Mouse (Mus musculus) midbrain, embryonic 16.5 days (tissue): ENCODE results near the gene Kcna10. TPM values are rescaled to one million over a fixed set of nuclear protein-coding genes. Genes with fewer than 3 reads are reported as not detected.

ENCODE experiments used
- ATAC-seq: fragments of 200-750 bp; cut with Nextera tagmentation; 2 replicates; pipeline ENCODE4 v1.8.0; 2017; ENCODE audit warnings: moderate TSS enrichment
- H3K27ac ChIP-seq: fragments of 300-500 bp; sonication (generic); 2 replicates; pipeline ENCODE4 v1.5.1; 2014; ENCODE audit warnings: mild to moderate bottlenecking, low read length, mixed read lengths
- H3K27me3 ChIP-seq: fragments of 300-500 bp; sonication (generic); 2 replicates; pipeline ENCODE4 v1.6.1; 2014; ENCODE audit warnings: low read depth, low read length, mixed read lengths; ENCODE audit not compliant: control insufficient read depth, insufficient read depth
- H3K36me3 ChIP-seq: fragments of 300-500 bp; sonication (generic); 2 replicates; pipeline ENCODE4 v1.6.1; 2014; ENCODE audit warnings: mild to moderate bottlenecking, low read length, moderate library complexity, mixed read lengths; ENCODE audit not compliant: control insufficient read depth, insufficient read depth
- H3K4me1 ChIP-seq: fragments of 300-500 bp; sonication (generic); 2 replicates; pipeline ENCODE4 v1.6.1; 2014; ENCODE audit warnings: mild to moderate bottlenecking, low read length, mixed read lengths; ENCODE audit not compliant: control insufficient read depth, insufficient read depth
- H3K4me2 ChIP-seq: fragments of 300-500 bp; sonication (generic); 2 replicates; pipeline ENCODE4 v1.6.1; 2014; ENCODE audit warnings: mild to moderate bottlenecking, low read length, mixed read lengths
- H3K4me3 ChIP-seq: fragments of 300-500 bp; sonication (generic); 2 replicates; pipeline ENCODE4 v1.5.1; 2014; ENCODE audit warnings: low read depth, mild to moderate bottlenecking, low read length, moderate library complexity, mixed read lengths
- H3K9ac ChIP-seq: fragments of 300-500 bp; sonication (generic); 2 replicates; pipeline ENCODE4 v1.6.1; 2014; ENCODE audit warnings: low read depth, low read length, mixed read lengths
- H3K9me3 ChIP-seq: fragments of 300-500 bp; sonication (generic); replicated peaks from 2 replicates; pipeline ENCODE4 v1.6.1; 2014; ENCODE audit warnings: mild to moderate bottlenecking, low read length, mixed read lengths; ENCODE audit not compliant: control insufficient read depth, poor library complexity, severe bottlenecking
- WGBS: fragments of 180-500 bp; shearing (Covaris S2); extraction: QIAGEN DNeasy Blood & Tissue Kit; methylation state at CpG from one replicate; pipeline ENCODE4 v1.1.7; 2014; 5-methylcytosine and 5-hydroxymethylcytosine counted together
- polyA plus RNA-seq: library from polyadenylated mRNA; unstranded; fragments of >200 nt; fragmentation: Nextera tagmentation; extraction: Ambion mirVana; gene quantifications from 2 replicates; pipeline ENCODE4 v1.2.1, GENCODE M21; 2015

Gene Kcna10
- polyA plus RNA-seq, 1 experiment from 2014 or later, result not detected

DNA sequence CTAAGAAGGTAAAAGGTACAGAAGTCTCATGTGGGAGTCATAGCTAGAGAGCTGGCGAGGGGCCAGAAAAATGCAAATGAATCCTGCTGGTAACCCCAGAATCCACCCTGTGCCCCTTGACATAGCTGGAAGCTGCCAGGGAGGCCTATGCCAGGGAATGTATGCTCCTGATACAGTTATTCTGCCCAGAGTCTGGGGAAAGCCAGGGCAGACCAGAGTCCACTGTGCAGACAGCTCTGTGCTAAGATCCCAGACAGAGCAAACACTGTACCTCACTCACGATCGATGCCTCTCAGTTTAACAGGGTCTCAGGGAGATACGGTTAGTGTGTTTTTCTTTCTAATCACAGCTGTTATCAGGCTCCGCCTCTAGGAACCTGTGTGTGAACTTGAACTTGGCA is 47.0 kb downstream of the Kcna10 start:
- no peak overlapping the region for H3K4me2 ChIP-seq
- no peaks in the 10 kb centered on the region for H3K4me1 ChIP-seq
- WGBS, result 74% methylated on average over 5 of the region's 5 CpGs
- no peaks in the 10 kb centered on the region; the same call in 1 of the 2 replicates for H3K27me3 ChIP-seq
- ATAC-seq, result no peak
- no peaks in the 10 kb centered on the region for H3K9me3 ChIP-seq
- no peaks in the 10 kb centered on the region for H3K36me3 ChIP-seq
- H3K4me3 ChIP-seq, result no peak overlapping the region
- H3K27ac ChIP-seq, result no peak overlapping the region
- H3K9ac ChIP-seq, result no peak overlapping the region

DNA sequence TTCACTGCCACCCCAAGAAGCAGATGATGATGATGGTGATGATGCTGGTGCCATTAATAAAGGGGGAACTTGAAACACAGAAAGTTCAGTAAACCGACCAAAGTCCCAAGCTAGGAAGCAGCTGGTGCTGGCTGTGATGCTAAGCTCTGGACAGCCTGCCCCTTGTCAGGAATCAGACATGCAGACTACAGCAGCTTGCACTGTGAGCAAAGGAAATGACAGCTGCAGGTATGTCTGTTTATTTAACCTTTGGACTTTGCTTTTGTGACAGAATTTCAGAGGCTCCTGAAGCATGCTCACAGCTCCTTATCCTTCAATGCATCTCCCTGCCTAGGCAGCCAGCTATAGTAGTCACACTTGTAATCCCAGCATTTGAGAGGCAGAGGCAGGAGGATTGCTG is 47.7 kb downstream of the Kcna10 start, which contains the start of gene A630076J17Rik:
TSS of gene A630076J17Rik (plus strand) at position 88 of the 400 bp plus-strand sequence.
- WGBS, result 53% methylated on average over 1 of the region's 1 CpGs
- H3K4me1 ChIP-seq, result no peaks in the 10 kb centered on the region
- H3K36me3 ChIP-seq, result no peaks in the 10 kb centered on the region
- H3K4me3 ChIP-seq, result no peak within 1 kb of the TSS
- ATAC-seq, result no peak
- no peaks in the 10 kb centered on the region; the same call in 1 of the 2 replicates for H3K27me3 ChIP-seq
- no peak within 1 kb of the TSS for H3K9ac ChIP-seq
- no peak within 1 kb of the TSS for H3K4me2 ChIP-seq
- no peak within 1 kb of the TSS for H3K27ac ChIP-seq
- no peaks in the 10 kb centered on the region for H3K9me3 ChIP-seq

DNA sequence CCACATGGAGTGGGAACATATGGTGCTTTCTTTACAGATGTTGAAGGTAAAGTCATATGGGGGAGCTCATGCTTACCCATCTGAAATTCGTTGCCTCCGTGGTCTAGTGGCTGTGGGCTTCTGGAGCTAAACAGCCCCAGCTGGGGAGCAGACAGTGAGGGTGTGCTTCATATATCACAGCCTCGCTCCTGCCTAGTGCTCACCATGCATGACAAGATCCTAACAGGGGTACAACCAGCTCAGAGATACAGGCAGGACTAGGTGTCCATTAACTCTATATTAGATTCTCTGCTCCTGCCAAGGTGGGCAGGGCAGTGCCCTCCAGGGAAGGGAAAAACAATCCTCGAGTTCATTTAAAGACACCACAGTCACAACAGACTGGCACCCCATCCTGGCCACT is 48.3 kb downstream of the Kcna10 start:
- Histone ChIP-seq H3K4me1 (no peaks in the 10 kb centered on the region), H3K9ac (no peak overlapping the region), H3K36me3 (no peaks in the 10 kb centered on the region), H3K9me3 (no peaks in the 10 kb centered on the region), H3K4me2 (no peak overlapping the region), H3K4me3 (no peak overlapping the region), H3K27ac (no peak overlapping the region), H3K27me3 (no peaks in the 10 kb centered on the region; the same call in 1 of the 2 replicates)
- WGBS, result 76% methylated on average over 4 of the region's 4 CpGs
- ATAC-seq, result no peak

DNA sequence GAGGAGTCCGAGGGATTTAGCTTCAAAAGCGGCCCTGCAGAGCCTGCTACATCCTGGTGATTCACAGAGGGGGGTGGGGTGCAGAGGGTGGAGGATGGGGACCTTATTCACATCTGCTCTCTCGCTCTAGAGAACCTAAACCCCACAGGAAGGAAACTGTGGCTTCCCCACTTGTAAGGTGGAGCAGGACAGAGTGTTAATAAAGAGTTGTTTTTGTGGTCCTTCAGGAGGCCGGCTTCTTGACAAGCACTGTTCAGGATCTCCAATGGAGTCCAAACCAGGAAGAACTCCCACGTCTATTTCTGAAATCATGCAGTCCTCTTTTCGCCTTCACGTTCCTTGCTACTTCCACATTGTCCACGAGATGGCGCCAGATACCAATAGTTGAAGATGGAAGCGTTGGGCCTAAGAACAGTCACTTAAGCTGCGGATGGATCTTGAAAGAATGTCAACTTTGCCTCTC is 50.5 kb downstream of the Kcna10 start:
- Histone ChIP-seq H3K4me1 (no peaks in the 10 kb centered on the region), H3K27me3 (no peaks in the 10 kb centered on the region; the same call in 1 of the 2 replicates), H3K36me3 (no peaks in the 10 kb centered on the region), H3K4me2 (0 out of 2 replicates have a peak overlapping the region, but pooled peaks have one; percentile 7), H3K9ac (peak overlapping the region; percentile 45), H3K27ac (no peak overlapping the region), H3K9me3 (no peaks in the 10 kb centered on the region), H3K4me3 (no peak overlapping the region)
- WGBS, result 6% methylated on average over 11 of the region's 11 CpGs
- peak; percentile 67 for ATAC-seq

DNA sequence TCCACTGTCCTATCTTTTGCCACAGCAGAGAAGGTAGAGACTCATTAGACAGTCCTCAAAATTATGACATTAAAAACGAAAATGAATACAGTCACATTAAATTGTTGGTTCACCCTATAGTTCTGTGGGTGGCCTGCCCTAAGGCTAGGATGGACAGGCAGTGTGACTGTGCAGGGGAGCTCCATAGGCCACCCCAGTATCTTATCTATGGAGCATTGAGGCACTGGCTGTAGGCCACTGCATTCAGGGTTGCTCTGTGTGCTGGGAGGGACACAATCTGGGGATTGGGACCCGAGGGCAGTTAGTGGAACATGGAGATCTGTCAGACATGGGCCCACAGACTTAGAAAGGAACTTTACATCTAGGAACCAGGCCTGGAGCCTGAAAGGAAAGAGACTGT is 51.1 kb downstream of the Kcna10 start:
- H3K27ac ChIP-seq, result no peak overlapping the region
- H3K9me3 ChIP-seq, result no peaks in the 10 kb centered on the region
- ATAC-seq, result peak; percentile 57
- no peak overlapping the region for H3K9ac ChIP-seq
- H3K4me2 ChIP-seq, result no peak overlapping the region
- no peak overlapping the region for H3K4me3 ChIP-seq
- H3K36me3 ChIP-seq, result no peaks in the 10 kb centered on the region
- H3K27me3 ChIP-seq, result no peaks in the 10 kb centered on the region; the same call in 1 of the 2 replicates
- H3K4me1 ChIP-seq, result no peaks in the 10 kb centered on the region
- 22% methylated on average over 2 of the region's 2 CpGs for WGBS

DNA sequence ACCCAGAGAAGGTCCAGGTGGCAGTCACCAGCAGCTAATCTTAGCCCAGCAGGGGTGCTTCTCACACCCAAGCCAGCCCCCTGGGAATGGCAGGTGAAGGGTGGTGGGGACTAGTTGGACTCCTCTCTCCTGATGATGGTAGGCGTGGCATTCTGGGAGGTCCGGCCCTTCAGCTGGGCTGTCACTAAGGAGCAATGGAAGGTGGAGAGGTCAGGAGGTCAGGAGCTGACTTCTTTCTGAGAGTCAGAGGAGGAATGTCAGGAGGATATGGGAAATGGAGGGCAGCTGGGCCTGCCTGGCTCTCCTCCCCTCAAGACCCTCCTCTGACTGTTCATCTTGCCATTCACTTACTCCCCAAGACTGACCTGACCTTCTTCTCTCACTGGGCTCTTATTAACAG is 55.2 kb downstream of the Kcna10 start:
- H3K27me3 ChIP-seq, result no peaks in the 10 kb centered on the region; the same call in 1 of the 2 replicates
- H3K9me3 ChIP-seq, result no peaks in the 10 kb centered on the region
- no peak overlapping the region for H3K27ac ChIP-seq
- 61% methylated on average over 2 of the region's 2 CpGs for WGBS
- no peak overlapping the region for H3K4me3 ChIP-seq
- no peak overlapping the region for H3K4me2 ChIP-seq
- ATAC-seq, result no peak
- no peak overlapping the region for H3K9ac ChIP-seq
- no peaks in the 10 kb centered on the region; the same call in 1 of the 2 replicates for H3K4me1 ChIP-seq
- H3K36me3 ChIP-seq, result no peaks in the 10 kb centered on the region

DNA sequence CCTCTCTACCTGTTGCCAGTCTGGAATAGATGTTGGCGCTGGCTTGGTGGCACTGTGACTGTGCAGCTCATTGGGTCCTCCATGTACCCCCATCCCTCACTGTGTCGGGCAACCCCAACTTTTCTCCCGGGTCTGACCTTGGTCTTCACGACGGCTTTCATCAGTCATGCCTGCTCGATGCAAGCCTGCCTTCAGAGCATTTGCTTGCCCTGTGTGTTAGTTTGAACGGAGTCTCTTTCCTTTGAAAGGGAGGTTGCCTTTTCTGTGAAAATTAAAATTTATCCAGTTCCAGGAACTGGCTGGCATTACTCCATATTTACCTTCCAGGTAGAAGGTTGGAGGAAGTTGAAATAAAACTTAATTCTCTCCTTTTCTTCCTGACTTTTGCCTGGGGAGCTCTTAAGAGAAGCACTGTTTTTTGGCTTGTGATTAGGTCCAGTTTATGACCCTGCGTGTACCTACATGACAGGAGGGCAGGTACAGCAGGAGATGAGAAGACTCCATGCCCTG is 55.7 kb downstream of the Kcna10 start:
- no peak overlapping the region for H3K4me2 ChIP-seq
- no peak overlapping the region for H3K27ac ChIP-seq
- 89% methylated on average over 8 of the region's 8 CpGs for WGBS
- H3K4me3 ChIP-seq, result no peak overlapping the region
- no peak overlapping the region for H3K9ac ChIP-seq
- H3K27me3 ChIP-seq, result no peaks in the 10 kb centered on the region
- no peak for ATAC-seq
- H3K4me1 ChIP-seq, result no peaks in the 10 kb centered on the region; the same call in 1 of the 2 replicates
- no peaks in the 10 kb centered on the region for H3K36me3 ChIP-seq
- no peaks in the 10 kb centered on the region for H3K9me3 ChIP-seq

DNA sequence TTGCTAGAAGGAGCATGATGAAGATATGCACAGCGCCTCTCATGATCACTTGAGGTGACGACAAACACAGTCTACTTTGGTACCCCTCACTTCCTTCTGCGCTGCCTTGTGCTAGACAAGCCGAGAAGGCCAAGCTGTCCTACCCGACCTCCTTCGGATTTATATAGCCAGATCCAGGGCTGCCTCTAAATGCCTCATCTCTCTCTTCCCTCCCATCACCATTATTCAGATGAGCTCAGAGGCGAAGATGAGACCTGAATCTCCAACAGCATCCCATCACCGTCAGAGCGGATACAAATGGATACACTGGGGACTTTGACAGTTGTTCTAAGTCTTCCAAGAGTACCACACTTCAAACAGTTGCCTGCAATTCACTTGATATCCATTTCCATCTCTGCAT is 56.8 kb downstream of the Kcna10 start, which contains the start of gene Prok1:
TSS of gene Prok1 (minus strand) at position 101 of the 400 bp plus-strand sequence.
- H3K9me3 ChIP-seq, result no peaks in the 10 kb centered on the region
- H3K9ac ChIP-seq, result no peak within 1 kb of the TSS
- no peaks in the 10 kb centered on the region for H3K36me3 ChIP-seq
- 91% methylated on average over 9 of the region's 9 CpGs for WGBS
- no peak within 1 kb of the TSS for H3K4me3 ChIP-seq
- no peaks in the 10 kb centered on the region; the same call in 1 of the 2 replicates for H3K4me1 ChIP-seq
- no peak within 1 kb of the TSS for H3K27ac ChIP-seq
- ATAC-seq, result no peak
- H3K4me2 ChIP-seq, result no peak within 1 kb of the TSS
- H3K27me3 ChIP-seq, result no peaks in the 10 kb centered on the region; the same call in 1 of the 2 replicates

DNA sequence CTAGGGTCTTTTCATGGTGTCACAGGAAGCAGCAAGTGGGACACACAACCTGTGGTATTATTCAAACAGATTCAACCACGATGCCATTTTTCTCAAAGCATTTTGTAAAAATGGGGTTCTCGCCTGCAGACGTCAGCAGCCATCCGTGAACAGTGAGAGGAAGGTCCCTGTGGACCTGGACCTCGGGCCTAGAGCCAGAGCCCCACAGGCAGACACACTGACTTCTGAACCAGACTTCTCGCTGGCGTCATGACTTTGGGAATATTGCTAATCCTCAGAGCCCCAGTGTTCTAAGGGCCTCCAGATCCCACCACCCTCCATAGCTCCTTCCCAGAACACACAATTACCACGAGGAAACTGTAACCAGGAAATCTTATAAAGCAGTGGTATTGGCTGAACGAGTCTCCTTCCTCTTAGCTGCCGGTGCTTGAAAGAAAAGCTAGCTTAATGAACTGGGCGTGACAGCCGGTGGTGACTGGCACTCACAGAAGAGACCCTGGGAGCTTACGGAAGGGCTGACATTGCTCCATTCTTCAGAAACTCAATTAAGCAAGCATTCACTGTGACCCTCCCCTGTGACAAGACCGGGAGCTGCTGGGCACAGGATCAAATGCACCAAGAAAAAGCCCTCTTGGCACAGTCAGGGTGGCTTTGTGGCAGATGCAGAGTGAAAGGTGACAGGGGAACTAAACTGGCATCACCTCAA is 58.7 kb downstream of the Kcna10 start:
- no peaks in the 10 kb centered on the region for H3K36me3 ChIP-seq
- ATAC-seq, result peak; percentile 66; the same call in 1 of the 2 replicates
- no peak overlapping the region for H3K9ac ChIP-seq
- H3K9me3 ChIP-seq, result no peaks in the 10 kb centered on the region
- WGBS, result 25% methylated on average over 14 of the region's 14 CpGs
- no peaks in the 10 kb centered on the region; the same call in 1 of the 2 replicates for H3K4me1 ChIP-seq
- H3K27ac ChIP-seq, result no peak overlapping the region
- no peak overlapping the region for H3K4me2 ChIP-seq
- no peak overlapping the region for H3K4me3 ChIP-seq
- no peaks in the 10 kb centered on the region; the same call in 1 of the 2 replicates for H3K27me3 ChIP-seq
